Mouse (Mus musculus) neural tube, embryonic 11.5 days (tissue): Measurements from ENCODE around the gene Hoxb1. TPM values are rescaled to one million over a fixed set of nuclear protein-coding genes. Genes with fewer than 3 reads are reported as not detected.

ENCODE experiments used
- ATAC-seq: fragments of 200-750 bp; cut with Nextera tagmentation; 2 replicates; pipeline ENCODE4 v1.8.0; 2017; ENCODE audit warnings: moderate number of reproducible peaks, mild to moderate bottlenecking, moderate TSS enrichment, moderate library complexity; ENCODE audit not compliant: insufficient read depth, low FRiP score, low TSS enrichment
- DNase-seq: peaks from one replicate; pipeline ENCODE4 v3.0.0-alpha.2; 2015; ENCODE audit warnings: low spot score
- H3K27ac ChIP-seq: fragments of 300-500 bp; sonication (generic); 2 replicates; pipeline ENCODE4 v1.5.1; 2014; ENCODE audit warnings: low read depth, mild to moderate bottlenecking, low read length
- H3K27me3 ChIP-seq: fragments of 300-500 bp; sonication (generic); 2 replicates; pipeline ENCODE4 v1.6.1; 2014; ENCODE audit warnings: mild to moderate bottlenecking, low read length, mixed read lengths; ENCODE audit not compliant: control insufficient read depth, insufficient read depth
- H3K36me3 ChIP-seq: fragments of 300-500 bp; sonication (generic); 2 replicates; pipeline ENCODE4 v1.6.1; 2014; ENCODE audit warnings: mild to moderate bottlenecking, low read length, moderate library complexity, mixed read lengths; ENCODE audit not compliant: control insufficient read depth, insufficient read depth
- H3K4me1 ChIP-seq: fragments of 300-500 bp; sonication (generic); 2 replicates; pipeline ENCODE4 v1.6.1; 2014; ENCODE audit warnings: low read length, mixed read lengths; ENCODE audit not compliant: control insufficient read depth, insufficient read depth
- H3K4me2 ChIP-seq: fragments of 300-500 bp; sonication (generic); 2 replicates; pipeline ENCODE4 v1.6.1; 2014; ENCODE audit warnings: low read depth, mild to moderate bottlenecking, moderate library complexity
- H3K4me3 ChIP-seq: fragments of 300-500 bp; sonication (generic); 2 replicates; pipeline ENCODE4 v1.5.1; 2014; ENCODE audit warnings: low read depth, low read length
- H3K9ac ChIP-seq: fragments of 300-500 bp; sonication (generic); 2 replicates; pipeline ENCODE4 v1.6.1; 2014; ENCODE audit warnings: mild to moderate bottlenecking, low read length
- H3K9me3 ChIP-seq: fragments of 300-500 bp; sonication (generic); 2 replicates; pipeline ENCODE4 v1.6.1; 2016; ENCODE audit warnings: low read length; ENCODE audit not compliant: control insufficient read depth
- WGBS: fragments of 180-500 bp; shearing (Covaris S2); extraction: QIAGEN DNeasy Blood & Tissue Kit; methylation state at CpG from one replicate; pipeline ENCODE4 v1.1.7; 2014; 5-methylcytosine and 5-hydroxymethylcytosine counted together
- polyA plus RNA-seq: library from polyadenylated mRNA; unstranded; fragments of >200 nt; fragmentation: Nextera tagmentation; extraction: Ambion mirVana; gene quantifications from 2 replicates; pipeline ENCODE4 v1.2.1, GENCODE M21; 2014

Hoxb1 gene
- polyA plus RNA-seq, 1 experiment from 2014 or later, result 17.2 TPM

DNA sequence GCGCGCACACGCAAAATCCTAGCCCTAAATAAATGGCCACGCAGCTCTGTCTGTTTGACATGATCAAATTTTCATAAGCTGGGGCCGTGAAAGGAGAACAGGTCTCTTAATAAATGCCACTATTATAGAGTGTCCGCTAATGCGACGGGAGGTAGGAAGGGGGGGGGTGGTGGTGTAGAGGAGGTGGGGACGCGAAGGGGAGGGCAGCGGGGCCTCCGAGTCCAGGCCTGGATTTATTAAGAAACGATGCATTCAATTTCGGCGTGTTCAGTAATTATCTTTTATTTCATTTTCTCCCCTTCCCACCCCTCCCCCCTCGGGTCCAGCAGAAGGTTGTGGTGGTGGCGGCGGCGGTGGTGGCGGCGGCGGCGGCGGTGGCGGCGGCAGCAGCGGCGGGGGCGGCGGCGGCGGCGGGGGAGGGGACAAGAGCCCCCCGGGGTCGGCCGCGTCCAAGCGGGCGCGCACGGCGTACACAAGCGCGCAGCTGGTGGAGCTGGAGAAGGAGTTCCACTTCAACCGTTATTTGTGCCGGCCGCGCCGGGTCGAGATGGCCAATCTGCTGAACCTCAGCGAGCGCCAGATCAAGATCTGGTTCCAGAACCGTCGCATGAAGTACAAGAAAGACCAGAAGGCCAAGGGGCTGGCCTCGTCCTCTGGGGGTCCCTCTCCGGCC is 20.2 kb upstream of the Hoxb1 start:
- peak; percentile 68 for DNase-seq
- peak overlapping the region; percentile 100 for H3K4me2 ChIP-seq
- ATAC-seq, result no peak
- H3K27ac ChIP-seq, result peak overlapping the region; percentile 100
- H3K4me1 ChIP-seq, result peaks cover 75% of the 10 kb centered on the region
- no peaks in the 10 kb centered on the region for H3K9me3 ChIP-seq
- no peaks in the 10 kb centered on the region for H3K27me3 ChIP-seq
- H3K36me3 ChIP-seq, result peaks cover 5% of the 10 kb centered on the region
- H3K9ac ChIP-seq, result peak overlapping the region; percentile 99
- 1% methylated on average over 39 of the region's 56 CpGs for WGBS
- peak overlapping the region; percentile 41 for H3K4me3 ChIP-seq

DNA sequence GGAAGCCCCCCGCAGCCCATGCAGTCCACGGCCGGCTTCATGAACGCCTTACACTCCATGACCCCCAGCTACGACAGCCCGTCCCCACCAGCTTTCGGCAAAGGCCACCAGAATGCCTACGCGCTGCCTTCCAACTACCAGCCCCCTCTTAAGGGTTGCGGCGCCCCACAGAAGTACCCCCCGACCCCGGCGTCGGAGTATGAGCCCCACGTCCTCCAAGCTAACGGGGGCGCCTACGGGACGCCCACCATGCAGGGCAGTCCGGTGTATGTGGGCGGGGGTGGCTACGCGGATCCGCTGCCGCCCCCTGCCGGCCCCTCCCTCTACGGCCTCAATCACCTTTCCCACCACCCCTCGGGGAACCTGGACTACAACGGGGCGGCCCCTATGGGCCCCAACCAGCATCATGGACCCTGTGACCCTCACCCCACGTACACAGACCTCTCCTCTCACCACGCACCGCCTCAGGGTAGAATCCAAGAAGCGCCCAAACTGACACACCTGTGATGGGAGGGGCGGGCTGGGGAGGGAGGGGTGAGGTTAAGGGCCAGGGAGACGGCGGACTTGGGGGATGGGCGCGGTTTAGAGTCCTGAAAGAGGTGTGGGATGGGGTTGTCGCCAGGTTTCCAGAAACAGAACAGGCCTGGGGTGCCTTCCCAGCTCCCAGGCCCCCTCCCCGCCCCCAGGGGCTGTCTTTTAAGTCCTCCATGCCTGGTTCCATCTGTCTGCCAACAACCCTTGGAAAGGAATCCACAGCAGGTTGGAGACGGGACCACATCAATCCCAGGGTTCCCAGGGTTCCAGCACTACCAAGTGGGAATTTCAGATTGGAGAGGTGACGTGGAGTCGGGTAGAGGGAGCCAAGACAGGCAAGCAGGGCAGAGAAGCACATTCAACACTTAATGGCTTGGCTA is 19.4 kb upstream of the Hoxb1 start:
- Histone ChIP-seq H3K4me2 (peak overlapping the region; percentile 100), H3K4me3 (peak overlapping the region; percentile 41), H3K27ac (peak overlapping the region; percentile 100), H3K4me1 (peaks cover 83% of the 10 kb centered on the region), H3K9me3 (no peaks in the 10 kb centered on the region), H3K27me3 (no peaks in the 10 kb centered on the region), H3K9ac (peak overlapping the region; percentile 99), H3K36me3 (peaks cover 5% of the 10 kb centered on the region)
- no peak for ATAC-seq
- WGBS, result 2% methylated on average over 44 of the region's 45 CpGs
- DNase-seq, result peak; percentile 70

DNA sequence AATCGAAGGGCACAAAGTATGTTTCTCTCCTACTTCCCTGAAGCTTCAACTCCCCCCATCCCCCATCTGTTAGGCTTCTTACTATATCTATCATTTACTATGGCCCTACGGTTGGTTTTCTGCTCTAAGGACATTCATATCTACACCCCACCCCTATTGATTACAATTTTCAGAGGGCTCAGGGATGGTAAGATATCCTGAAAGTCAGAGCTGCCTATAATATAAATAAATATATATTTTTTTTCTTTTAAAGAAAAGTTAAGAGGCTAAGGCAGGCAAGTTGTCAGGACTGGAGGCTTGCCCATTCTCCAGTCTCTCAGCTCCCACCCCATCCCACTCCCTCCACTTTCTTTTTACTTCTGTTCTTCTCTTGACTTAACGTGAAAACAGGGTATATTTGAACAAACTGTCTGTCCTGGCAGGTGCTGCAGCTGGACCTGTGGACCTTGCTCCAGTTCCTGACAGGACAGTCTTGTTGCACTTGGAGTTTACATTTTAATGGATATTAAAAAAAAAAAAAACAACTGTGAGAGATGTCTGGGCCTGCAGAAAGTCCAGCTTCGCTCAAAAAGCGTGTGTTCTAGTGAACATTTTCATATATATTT is 18.5 kb upstream of the Hoxb1 start:
- Histone ChIP-seq H3K27ac (peak overlapping the region; percentile 100), H3K9ac (peak overlapping the region; percentile 99), H3K9me3 (no peaks in the 10 kb centered on the region), H3K4me3 (peak overlapping the region; percentile 41), H3K36me3 (peaks cover 5% of the 10 kb centered on the region), H3K4me2 (peak overlapping the region; percentile 100), H3K4me1 (peaks cover 79% of the 10 kb centered on the region), H3K27me3 (no peaks in the 10 kb centered on the region)
- no peak for ATAC-seq
- DNase-seq, result peak; percentile 34
- 31% methylated on average over 5 of the region's 5 CpGs for WGBS

DNA sequence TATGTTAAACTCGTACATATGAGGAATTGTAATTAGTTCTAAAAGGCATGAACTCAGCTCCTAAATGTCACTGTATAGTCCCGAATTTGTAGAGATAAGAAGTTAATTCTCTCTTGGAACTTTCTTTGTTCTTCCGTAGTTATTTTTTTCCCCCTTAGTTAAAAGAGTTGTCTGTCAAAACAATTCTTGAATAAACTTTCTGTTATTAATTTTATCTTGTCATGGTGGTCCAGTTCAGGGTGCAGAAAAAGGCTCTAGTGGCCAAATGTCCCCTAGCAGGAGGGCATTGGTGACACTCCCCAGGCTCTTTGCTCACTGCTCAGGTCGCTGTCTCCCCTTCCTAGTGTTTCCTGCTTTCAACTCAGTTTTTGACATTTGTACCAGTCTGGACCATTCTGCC is 17.8 kb upstream of the Hoxb1 start:
- Histone ChIP-seq H3K4me2 (peak overlapping the region; percentile 95), H3K9ac (peak overlapping the region; percentile 69), H3K4me1 (peaks cover 72% of the 10 kb centered on the region), H3K27me3 (no peaks in the 10 kb centered on the region), H3K27ac (peak overlapping the region; percentile 99), H3K9me3 (no peaks in the 10 kb centered on the region), H3K36me3 (peaks cover 5% of the 10 kb centered on the region), H3K4me3 (peak overlapping the region; percentile 32)
- WGBS, result 6% methylated on average over 4 of the region's 4 CpGs
- DNase-seq, result no peak
- no peak for ATAC-seq

DNA sequence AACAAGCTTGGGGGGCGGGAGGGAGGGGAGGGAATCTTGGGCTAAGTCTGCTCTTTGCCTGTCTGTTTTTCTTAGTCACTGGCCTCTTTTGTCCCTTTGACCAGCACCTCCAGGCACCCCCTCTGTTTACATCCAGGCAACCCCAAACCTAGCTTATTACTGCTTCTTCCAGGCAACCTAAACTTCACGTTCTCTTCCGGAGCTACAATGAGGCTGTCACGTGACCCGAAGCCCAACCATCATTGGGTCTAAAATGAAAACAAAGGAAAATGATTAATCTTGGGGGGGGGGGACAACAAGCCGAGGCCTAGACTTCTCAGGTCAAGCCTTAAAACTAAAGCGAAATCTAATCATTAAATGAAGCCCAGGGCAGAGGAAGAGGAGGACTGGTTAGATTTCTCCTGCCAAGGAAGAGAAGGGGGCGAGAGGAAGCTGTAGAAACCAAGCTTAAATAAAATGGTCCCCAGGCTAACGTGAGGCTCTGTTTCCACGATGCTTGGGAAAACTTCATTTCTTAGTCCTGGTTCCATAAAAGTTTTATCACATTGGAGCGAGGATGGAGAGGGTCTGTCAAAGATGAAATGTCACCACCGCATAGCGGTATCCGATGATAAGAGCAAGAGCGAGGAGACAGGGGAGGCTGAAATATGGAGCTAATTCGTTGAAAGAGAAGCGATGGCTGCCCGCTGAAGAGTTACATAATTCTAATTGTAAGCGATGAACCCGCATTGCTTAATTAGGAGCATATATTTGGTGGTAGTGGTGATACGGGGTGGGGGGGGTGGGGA is 17.2 kb upstream of the Hoxb1 start:
- Histone ChIP-seq H3K36me3 (peaks cover 8% of the 10 kb centered on the region), H3K9me3 (no peaks in the 10 kb centered on the region), H3K27me3 (no peaks in the 10 kb centered on the region), H3K9ac (peak overlapping the region; percentile 69), H3K4me1 (peaks cover 66% of the 10 kb centered on the region), H3K27ac (peak overlapping the region; percentile 99), H3K4me3 (peak overlapping the region; percentile 32), H3K4me2 (peak overlapping the region; percentile 95)
- under 1% methylated on average over 21 of the region's 21 CpGs for WGBS
- ATAC-seq, result no peak
- peak; percentile 79 for DNase-seq

DNA sequence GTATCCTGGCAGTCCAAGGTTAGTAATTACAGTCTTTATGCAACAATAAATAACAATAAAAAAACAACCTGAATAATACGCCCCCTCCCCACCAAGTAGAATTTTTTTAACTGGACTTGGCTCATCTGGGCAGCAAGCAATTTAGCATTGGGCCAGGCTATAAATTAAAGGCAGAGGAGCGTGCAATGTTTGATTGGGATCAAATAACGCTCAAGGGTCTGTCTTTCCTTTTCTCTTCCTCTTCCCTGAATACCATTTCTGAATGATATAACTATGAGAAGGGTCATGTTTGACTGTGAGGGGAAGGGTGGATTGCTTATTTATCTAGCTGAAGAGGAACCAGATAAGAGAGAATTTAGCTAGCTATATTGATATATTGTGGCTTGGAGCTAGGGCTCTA is 16.6 kb upstream of the Hoxb1 start:
- Histone ChIP-seq H3K9me3 (no peaks in the 10 kb centered on the region), H3K27me3 (no peaks in the 10 kb centered on the region), H3K4me1 (peaks cover 60% of the 10 kb centered on the region), H3K36me3 (peaks cover 8% of the 10 kb centered on the region), H3K4me3 (peak overlapping the region; percentile 32), H3K9ac (peak overlapping the region; percentile 69), H3K27ac (peak overlapping the region; percentile 99), H3K4me2 (peak overlapping the region; percentile 95)
- ATAC-seq (no peak), DNase-seq (peak; percentile 53)
- 1% methylated on average over 3 of the region's 3 CpGs for WGBS

DNA sequence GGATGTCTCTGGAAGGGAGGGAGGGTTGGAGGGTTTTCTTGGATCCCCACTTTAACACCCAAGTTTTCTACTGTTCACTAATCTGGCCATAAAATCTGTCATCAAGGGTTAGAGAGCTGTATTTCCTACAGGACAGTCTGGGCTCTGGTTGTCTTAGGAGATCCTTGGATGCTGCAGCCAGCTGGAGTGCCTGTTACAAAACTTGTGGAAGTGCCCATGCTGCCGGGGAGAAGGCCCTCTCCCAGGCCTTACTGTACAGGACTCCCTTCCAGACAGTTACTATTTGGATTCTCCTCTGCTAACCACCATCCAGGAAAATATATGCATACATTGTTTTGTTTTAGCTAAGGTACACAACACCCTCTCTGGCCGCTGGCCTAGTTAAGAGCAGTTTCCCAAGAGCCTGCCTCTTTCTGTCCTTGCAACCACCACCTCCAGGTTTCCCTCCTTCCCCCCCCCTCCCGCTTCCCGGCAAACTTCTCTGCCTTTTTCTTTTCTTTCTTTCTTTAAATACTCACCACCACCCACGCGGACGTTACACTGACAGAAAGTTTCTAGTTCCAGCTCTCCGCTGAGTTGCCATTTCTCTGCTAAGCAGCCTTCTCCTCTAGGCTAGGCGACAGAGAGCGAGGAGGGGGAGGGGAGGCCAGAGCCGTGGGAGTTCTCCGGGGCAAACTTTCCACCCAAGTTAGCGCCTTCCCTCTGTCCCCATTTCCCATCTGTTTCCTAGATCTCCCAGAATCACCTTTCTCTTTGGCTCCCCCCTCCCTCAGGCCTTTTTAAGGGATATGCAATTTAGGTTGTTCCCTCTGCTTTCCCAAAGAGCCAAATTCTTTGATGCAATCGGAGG is 15.8 kb upstream of the Hoxb1 start:
- Histone ChIP-seq H3K9ac (peak overlapping the region; percentile 69), H3K4me1 (peaks cover 53% of the 10 kb centered on the region), H3K27me3 (no peaks in the 10 kb centered on the region), H3K4me3 (peak overlapping the region; percentile 32), H3K4me2 (peak overlapping the region; percentile 95), H3K36me3 (peaks cover 8% of the 10 kb centered on the region), H3K27ac (peak overlapping the region; percentile 99), H3K9me3 (no peaks in the 10 kb centered on the region)
- ATAC-seq (no peak), DNase-seq (peak; percentile 84)
- under 1% methylated on average over 14 of the region's 14 CpGs for WGBS
